ENCODE assay signal across 8 mouse cellular contexts in the genomic region with DNA sequence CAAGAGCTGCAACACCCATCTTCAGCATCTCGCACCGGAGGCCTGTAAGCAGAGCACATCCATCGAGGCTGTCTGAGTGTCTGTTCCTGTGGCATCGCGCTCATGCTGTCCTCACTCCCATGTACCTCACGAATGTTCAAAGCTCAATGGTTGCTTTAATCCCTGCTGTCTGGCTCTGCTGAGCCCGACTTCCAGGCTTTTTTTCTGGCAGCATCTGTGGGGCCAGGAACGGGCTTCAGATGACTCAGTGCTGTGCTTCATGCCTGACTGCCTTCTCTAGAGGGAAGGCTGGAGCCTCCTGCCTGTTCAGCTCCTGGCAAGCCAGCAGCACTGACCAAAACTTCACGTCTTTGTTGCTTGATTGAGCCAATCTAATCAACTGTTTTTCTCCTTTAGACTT.
DNase-seq lines count a peak whose midpoint lies in the region; ATAC-seq and TF ChIP-seq lines count a peak whose summit lies in the region.

No protein-coding gene starts in this region.

- peak overlapping the region; percentile 20 for H3K27ac ChIP-seq in forebrain, embryonic 13.5 days
- H3K27ac ChIP-seq in forebrain, embryonic 11.5 days (ENCODE audit: low read depth, low read length), result no peak overlapping the region
- peak overlapping the region; percentile 8; the same call in 1 of the 2 replicates for H3K27ac ChIP-seq in lung, embryonic 14.5 days (ENCODE audit: low read depth)

- no peak overlapping the region for H3K4me3 ChIP-seq in forebrain, embryonic 13.5 days
- H3K4me3 ChIP-seq in forebrain, embryonic 11.5 days (ENCODE audit: low read depth, low read length), result no peak overlapping the region
- H3K4me3 ChIP-seq in lung, embryonic 14.5 days (ENCODE audit: low read depth, low read length), result no peak overlapping the region

- no peak overlapping the region for H3K9ac ChIP-seq in forebrain, embryonic 13.5 days
- no peak overlapping the region for H3K9ac ChIP-seq in forebrain, embryonic 11.5 days (ENCODE audit: low read length)
- no peak overlapping the region for H3K9ac ChIP-seq in lung, embryonic 14.5 days

- no peak for ATAC-seq in forebrain, embryonic 13.5 days
- no peak for ATAC-seq in forebrain, embryonic 11.5 days (replicated peaks; ENCODE audit: low FRiP score)
- ATAC-seq in lung, embryonic 14.5 days (ENCODE audit: insufficient read depth), result no peak
- ATAC-seq in erythroid progenitor cell, adult 5-6 weeks (replicated peaks; ENCODE audit: low FRiP score, poor library complexity, severe bottlenecking), result no peak

- 62% methylated on average over 9 of the region's 9 CpGs for WGBS in forebrain, embryonic 13.5 days
- WGBS in forebrain, embryonic 11.5 days, result 68% methylated on average over 9 of the region's 9 CpGs
- WGBS in lung, embryonic 14.5 days, result 81% methylated on average over 9 of the region's 9 CpGs

- peaks cover 22% of the 10 kb centered on the region for H3K36me3 ChIP-seq in forebrain, embryonic 13.5 days (ENCODE audit: poor library complexity, severe bottlenecking)
- no peaks in the 10 kb centered on the region; the same call in 1 of the 2 replicates for H3K36me3 ChIP-seq in forebrain, embryonic 11.5 days (ENCODE audit: control insufficient read depth, insufficient read depth, low read length)
- H3K36me3 ChIP-seq in lung, embryonic 14.5 days (ENCODE audit: insufficient read depth), result peaks cover 25% of the 10 kb centered on the region; the same call in 1 of the 2 replicates

- no peak for DNase-seq in forebrain, embryonic 11.5 days (ENCODE audit: low spot score)
- DNase-seq in lung, embryonic 14.5 days, result no peak
- DNase-seq in lung, adult 18-20 months, result no peak
- peak; percentile 75 for DNase-seq in fibroblast of lung, adult 2 months (ENCODE audit: low read depth)
- peak; percentile 40 for DNase-seq in retina, postnatal 1 day
- DNase-seq in adrenal gland, postnatal 14 days, result no peak

- no peaks in the 10 kb centered on the region for H3K27me3 ChIP-seq in forebrain, embryonic 13.5 days
- no peaks in the 10 kb centered on the region for H3K27me3 ChIP-seq in forebrain, embryonic 11.5 days (ENCODE audit: control insufficient read depth, insufficient read depth, low read length)
- no peaks in the 10 kb centered on the region for H3K27me3 ChIP-seq in lung, embryonic 14.5 days (ENCODE audit: insufficient read depth, low read length)

- H3K4me1 ChIP-seq in forebrain, embryonic 13.5 days, result peaks cover 33% of the 10 kb centered on the region
- H3K4me1 ChIP-seq in forebrain, embryonic 11.5 days (replicated peaks; ENCODE audit: control insufficient read depth, insufficient read depth, low read length), result no peaks in the 10 kb centered on the region
- H3K4me1 ChIP-seq in lung, embryonic 14.5 days (ENCODE audit: insufficient read depth), result no peaks in the 10 kb centered on the region; the same call in 1 of the 2 replicates

- no peaks in the 10 kb centered on the region for H3K9me3 ChIP-seq in forebrain, embryonic 13.5 days (replicated peaks)
- no peaks in the 10 kb centered on the region for H3K9me3 ChIP-seq in forebrain, embryonic 11.5 days (ENCODE audit: control insufficient read depth, low read length)
- H3K9me3 ChIP-seq in lung, embryonic 14.5 days (ENCODE audit: low read depth, low read length), result no peaks in the 10 kb centered on the region

- no peak overlapping the region for H3K4me2 ChIP-seq in forebrain, embryonic 13.5 days
- no peak overlapping the region for H3K4me2 ChIP-seq in forebrain, embryonic 11.5 days (ENCODE audit: low read depth, low read length, severe bottlenecking)
- no peak overlapping the region for H3K4me2 ChIP-seq in lung, embryonic 14.5 days

- no peak for TF ChIP-seq CTCF in lung, embryonic 14.5 days (IDR thresholded peaks at IDR 0.05; ENCODE audit: low read depth)

Comparison
In these comparisons a context has a peak if more than half of its experiments do, and no peak if none do; other contexts are left out.
1. DNase-seq: peak in fibroblast of lung, adult 2 months (single experiment) and retina, postnatal 1 day (single experiment); none in forebrain, embryonic 11.5 days (single experiment), lung, embryonic 14.5 days (single experiment), lung, adult 18-20 months (0 of 2) and adrenal gland, postnatal 14 days (single experiment).